Mouse (Mus musculus) macrophage (primary cell): ENCODE results near the gene Osbpl6. TPM values are rescaled to one million over a fixed set of nuclear protein-coding genes. Genes with fewer than 3 reads are reported as not detected.

Experiments used
- H3K27ac ChIP-seq: fragments of 350-480 bp; formaldehyde crosslinking; 2 replicates; pipeline ENCODE4 v1.9.0; 2021
- H3K36me3 ChIP-seq: fragments of 350-480 bp; formaldehyde crosslinking; 2 replicates; pipeline ENCODE4 v1.9.0; 2021; ENCODE audit errors: inconsistent target
- H3K4me3 ChIP-seq: fragments of 350-480 bp; formaldehyde crosslinking; 2 replicates; pipeline ENCODE4 v1.9.0; 2021; ENCODE audit errors: inconsistent target
- H3K79me2 ChIP-seq: fragments of 350-480 bp; formaldehyde crosslinking; 2 replicates; pipeline ENCODE4 v1.9.0; 2021; ENCODE audit errors: inconsistent target
- WGBS: methylation state at CpG from one replicate; pipeline ENCODE4 v1.1.7; 2026; ENCODE audit warnings: inconsistent platforms; ENCODE audit not compliant: missing documents; 5-methylcytosine and 5-hydroxymethylcytosine counted together
- polyA plus RNA-seq: library from polyadenylated mRNA; stranded (reverse); fragments of 250-400 nt; gene quantifications from 3 replicates; pipeline ENCODE4 v1.2.4, GENCODE M21; 2018; ENCODE audit warnings: inconsistent platforms

Gene Osbpl6
- polyA plus RNA-seq, 1 experiment from 2014 or later, result not detected

- Histone ChIP-seq H3K4me3 (no peak overlapping the region), H3K27ac (no peak overlapping the region), H3K79me2 (no peaks in the 10 kb centered on the region), H3K36me3 (no peaks in the 10 kb centered on the region)
- whole genome bisulfite sequencing, result 93% methylated on average over 5 of the region's 5 CpGs
Measured at GRCm38 (mm10) chr2:76542921-76543320, 136.6 kb downstream of the Osbpl6 start.

- Histone ChIP-seq H3K4me3 (no peak overlapping the region), H3K36me3 (no peaks in the 10 kb centered on the region), H3K27ac (no peak overlapping the region), H3K79me2 (no peaks in the 10 kb centered on the region)
- 86% methylated on average over 8 of the region's 8 CpGs for WGBS
Measured at GRCm38 (mm10) chr2:76545539-76545938, 139.2 kb downstream of the Osbpl6 start.

DNA sequence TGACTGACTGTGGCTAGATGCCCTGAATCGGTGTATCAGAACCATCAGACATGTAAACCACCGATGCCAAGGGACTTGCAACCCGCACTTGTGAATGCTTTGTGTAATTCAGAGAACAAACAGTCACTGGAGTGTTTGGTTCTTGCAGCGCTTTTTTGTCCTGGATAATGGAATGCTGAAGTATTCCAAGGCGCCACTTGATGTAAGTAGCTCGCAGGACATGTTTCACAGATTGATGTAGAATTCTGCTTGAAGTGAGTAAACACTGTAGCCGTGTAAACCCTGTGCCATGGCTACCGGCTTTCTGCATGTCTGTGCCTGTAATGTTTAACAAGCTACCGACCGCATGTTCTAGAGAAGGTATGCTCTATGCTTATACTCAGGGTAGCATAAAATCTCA is 141.9 kb downstream of the Osbpl6 start:
- H3K4me3 ChIP-seq, result no peak overlapping the region
- 92% methylated on average over 10 of the region's 10 CpGs for WGBS
- no peak overlapping the region for H3K27ac ChIP-seq
- H3K36me3 ChIP-seq, result no peaks in the 10 kb centered on the region
- no peaks in the 10 kb centered on the region for H3K79me2 ChIP-seq

DNA sequence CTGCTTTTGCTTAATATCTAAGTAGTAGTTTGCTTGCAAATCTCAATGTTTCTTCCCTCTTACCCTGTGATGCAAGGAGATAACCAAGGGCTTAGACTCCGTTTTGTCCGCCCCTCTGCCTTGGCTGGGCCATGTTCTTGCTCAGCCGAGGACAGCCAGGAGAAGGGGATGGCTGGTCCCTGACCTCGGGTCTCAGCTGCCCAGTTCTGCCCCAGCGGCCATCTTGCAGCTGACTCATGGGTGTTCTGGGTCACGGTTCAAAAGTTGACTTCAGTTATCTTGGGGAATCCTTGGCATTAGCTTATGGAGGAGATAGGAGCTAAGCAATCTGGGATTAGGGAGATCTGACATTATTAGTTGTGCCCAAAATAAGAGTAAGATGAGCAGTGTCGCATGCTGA is 142.5 kb downstream of the Osbpl6 start:
- Histone ChIP-seq H3K79me2 (no peaks in the 10 kb centered on the region), H3K36me3 (no peaks in the 10 kb centered on the region), H3K27ac (no peak overlapping the region), H3K4me3 (no peak overlapping the region)
- WGBS, result 90% methylated on average over 7 of the region's 7 CpGs

- WGBS, result 90% methylated on average over 12 of the region's 12 CpGs
- H3K4me3 ChIP-seq, result no peak overlapping the region
- no peaks in the 10 kb centered on the region for H3K79me2 ChIP-seq
- H3K27ac ChIP-seq, result no peak overlapping the region
- H3K36me3 ChIP-seq, result no peaks in the 10 kb centered on the region
Measured at GRCm38 (mm10) chr2:76549316-76549715, 143.0 kb downstream of the Osbpl6 start.

DNA sequence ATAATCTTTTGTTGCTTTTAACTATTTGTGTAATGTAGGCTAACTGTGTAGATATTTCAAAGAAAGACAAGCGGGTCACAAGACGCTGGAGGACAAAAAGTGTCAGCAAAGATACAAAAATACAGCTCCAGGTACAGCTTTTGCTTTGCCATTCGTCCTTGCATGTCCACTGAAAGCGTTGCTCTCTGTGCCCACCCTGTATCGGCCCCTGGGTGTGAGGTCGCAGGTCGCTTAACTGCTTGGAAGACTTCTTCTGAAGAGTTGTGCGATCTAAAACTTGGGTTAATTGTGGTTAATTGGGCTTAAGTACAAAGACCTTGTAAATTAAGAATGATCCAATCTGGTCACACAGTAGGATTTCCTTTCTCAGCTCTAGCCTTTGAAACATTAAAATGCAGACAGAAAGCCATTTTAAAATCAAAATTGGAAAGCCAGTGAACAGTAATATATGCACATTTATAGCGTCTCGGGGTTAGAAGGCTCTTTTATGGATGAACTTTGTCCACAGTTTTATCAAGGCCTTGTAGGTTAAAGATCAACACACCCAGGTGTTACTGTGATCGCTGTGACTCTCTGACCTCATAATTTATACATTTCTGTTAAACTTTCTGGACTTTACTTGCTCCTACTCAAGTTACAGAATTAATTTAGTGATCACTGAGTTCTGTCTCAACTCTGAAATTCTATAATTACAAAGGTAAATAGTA is 149.7 kb downstream of the Osbpl6 start:
- 91% methylated on average over 11 of the region's 11 CpGs for WGBS
- Histone ChIP-seq H3K79me2 (no peaks in the 10 kb centered on the region), H3K27ac (no peak overlapping the region), H3K4me3 (no peak overlapping the region), H3K36me3 (no peaks in the 10 kb centered on the region)

DNA sequence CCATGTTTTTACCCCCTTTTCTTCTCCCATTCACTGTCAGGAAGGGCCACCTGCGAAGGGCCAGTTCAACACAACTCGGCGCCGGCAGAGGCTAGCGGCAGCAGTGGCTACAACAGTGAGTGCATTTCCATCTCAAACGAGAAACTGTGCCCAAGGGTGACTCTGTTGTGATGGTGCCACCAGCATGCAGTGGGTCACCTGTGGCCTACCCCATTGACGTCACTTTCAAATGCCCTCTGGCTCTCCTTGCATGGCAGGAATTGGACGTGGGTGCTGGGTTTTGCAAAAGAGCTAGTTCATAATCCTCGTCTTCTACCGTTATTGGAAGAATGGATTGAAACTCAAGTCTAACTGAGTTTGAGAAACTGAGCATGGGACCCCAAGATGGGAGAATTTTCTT is 153.8 kb downstream of the Osbpl6 start:
- 87% methylated on average over 10 of the region's 10 CpGs for WGBS
- no peak overlapping the region for H3K4me3 ChIP-seq

GRCm38 (mm10) chr2:76563862-76564261 is 157.6 kb downstream of the Osbpl6 start:
- Histone ChIP-seq H3K36me3 (no peaks in the 10 kb centered on the region), H3K79me2 (no peaks in the 10 kb centered on the region), H3K4me3 (no peak overlapping the region), H3K27ac (no peak overlapping the region)
- WGBS, result 95% methylated on average over 4 of the region's 4 CpGs

More for the DNA sequence above, 153.8 kb downstream of the Osbpl6 start:
- H3K27ac ChIP-seq, result no peak overlapping the region
- no peaks in the 10 kb centered on the region for H3K36me3 ChIP-seq
- no peaks in the 10 kb centered on the region for H3K79me2 ChIP-seq

- H3K36me3 ChIP-seq, result no peaks in the 10 kb centered on the region
- H3K79me2 ChIP-seq, result no peaks in the 10 kb centered on the region
- no peak overlapping the region for H3K27ac ChIP-seq
- H3K4me3 ChIP-seq, result no peak overlapping the region
- WGBS, result 21% methylated on average over 8 of the region's 8 CpGs
Measured at GRCm38 (mm10) chr2:76566933-76567551, 160.7 kb downstream of the Osbpl6 start.

GRCm38 (mm10) chr2:76571543-76571942 is 165.2 kb downstream of the Osbpl6 start:
- H3K79me2 ChIP-seq, result no peaks in the 10 kb centered on the region
- H3K27ac ChIP-seq, result no peak overlapping the region
- WGBS, result 60% methylated on average over 10 of the region's 10 CpGs
- H3K36me3 ChIP-seq, result no peaks in the 10 kb centered on the region
- H3K4me3 ChIP-seq, result no peak overlapping the region

DNA sequence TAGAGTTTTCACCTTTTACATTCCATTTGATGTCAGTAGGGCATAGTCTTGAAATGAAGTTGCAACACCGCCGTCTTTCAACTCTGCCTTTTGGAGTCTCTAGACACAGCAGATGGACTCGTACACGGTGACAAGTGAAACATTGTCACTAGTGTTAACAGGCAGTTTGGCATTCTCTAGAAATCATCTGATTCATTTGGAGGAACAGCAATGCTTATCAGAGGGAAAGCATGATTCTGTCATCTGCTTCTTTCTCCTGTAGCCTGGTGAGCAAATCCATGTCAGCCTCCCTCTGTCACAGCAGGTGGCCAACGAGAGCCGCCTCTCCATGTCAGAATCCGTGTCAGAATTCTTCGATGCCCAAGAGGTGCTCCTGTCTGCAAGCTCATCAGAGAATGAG is 172.6 kb downstream of the Osbpl6 start:
- WGBS, result 95% methylated on average over 8 of the region's 8 CpGs
- H3K27ac ChIP-seq, result no peak overlapping the region
- H3K36me3 ChIP-seq, result no peaks in the 10 kb centered on the region
- H3K79me2 ChIP-seq, result no peaks in the 10 kb centered on the region
- no peak overlapping the region for H3K4me3 ChIP-seq

DNA sequence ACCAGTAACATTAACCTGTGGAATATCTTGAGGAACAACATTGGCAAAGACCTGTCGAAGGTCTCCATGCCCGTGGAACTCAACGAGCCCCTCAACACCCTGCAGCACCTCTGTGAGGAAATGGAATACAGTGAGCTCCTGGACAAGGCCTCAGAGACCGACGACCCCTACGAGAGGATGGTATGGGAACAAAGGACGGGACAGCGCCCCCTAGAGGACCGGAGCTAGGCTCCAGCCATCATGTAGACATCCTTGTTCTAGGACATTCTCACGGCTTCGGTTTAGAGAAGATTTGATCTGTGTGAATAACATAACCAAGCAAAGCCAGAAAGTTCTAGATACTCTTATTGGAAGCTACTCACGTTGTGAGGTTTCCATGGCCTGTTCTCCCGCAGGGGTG is 178.8 kb downstream of the Osbpl6 start:
- 86% methylated on average over 13 of the region's 13 CpGs for WGBS
- Histone ChIP-seq H3K36me3 (no peaks in the 10 kb centered on the region), H3K27ac (no peak overlapping the region), H3K4me3 (no peak overlapping the region), H3K79me2 (no peaks in the 10 kb centered on the region)

DNA sequence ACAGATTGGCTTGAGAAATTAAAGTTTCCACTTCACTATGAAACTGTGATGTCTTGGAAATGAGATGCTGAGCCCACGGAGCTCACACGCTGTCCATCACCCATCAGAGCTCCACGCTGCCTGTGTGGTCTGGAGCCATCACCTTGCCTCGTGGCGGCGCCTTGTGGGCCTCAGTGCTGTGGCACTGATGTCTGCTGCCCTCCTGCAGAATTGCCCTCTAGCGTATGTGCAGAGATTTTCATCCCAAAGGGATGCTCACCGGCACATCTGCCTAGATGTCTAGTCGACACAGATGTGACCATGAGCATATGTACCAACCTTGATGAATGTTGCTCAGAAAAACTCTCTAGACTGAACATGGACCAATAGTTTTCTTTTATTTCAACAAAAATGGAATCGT is 180.6 kb downstream of the Osbpl6 start:
- 93% methylated on average over 10 of the region's 10 CpGs for WGBS
- no peak overlapping the region for H3K4me3 ChIP-seq

GRCm38 (mm10) chr2:76590221-76590620 is 183.9 kb downstream of the Osbpl6 start:
- 90% methylated on average over 7 of the region's 7 CpGs for WGBS
- Histone ChIP-seq H3K4me3 (no peak overlapping the region), H3K36me3 (no peaks in the 10 kb centered on the region)

More for the DNA sequence above, 180.6 kb downstream of the Osbpl6 start:
- no peaks in the 10 kb centered on the region for H3K36me3 ChIP-seq
- no peaks in the 10 kb centered on the region for H3K79me2 ChIP-seq
- H3K27ac ChIP-seq, result no peak overlapping the region

DNA sequence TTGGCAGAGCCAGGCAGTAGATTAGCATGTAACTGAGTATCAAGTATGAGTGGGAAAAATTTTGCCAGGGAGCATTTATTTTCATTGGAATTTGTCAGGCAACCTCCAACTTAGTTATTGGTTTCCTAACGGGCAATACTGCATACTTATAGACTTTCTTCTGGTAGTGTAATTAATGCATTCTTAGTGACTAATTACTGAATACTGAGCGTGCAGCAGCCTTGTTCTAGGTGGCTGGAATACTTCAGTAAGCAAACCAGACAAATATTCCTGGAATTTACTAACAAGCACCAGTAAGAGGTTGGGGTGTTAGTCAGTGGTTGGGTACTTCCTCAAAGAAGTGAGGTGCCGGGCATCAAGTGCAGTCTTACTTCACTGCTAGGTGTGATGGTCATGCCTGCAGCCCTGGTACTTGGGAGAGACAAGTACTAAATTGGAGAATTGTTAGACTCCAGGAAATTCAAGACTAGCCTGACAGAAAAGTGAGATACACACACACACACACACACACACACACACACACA is 186.2 kb downstream of the Osbpl6 start:
- H3K27ac ChIP-seq, result no peak overlapping the region
- no peaks in the 10 kb centered on the region for H3K36me3 ChIP-seq
- H3K79me2 ChIP-seq, result no peaks in the 10 kb centered on the region
- WGBS, result 73% methylated on average over 3 of the region's 3 CpGs
- no peak overlapping the region for H3K4me3 ChIP-seq

More at GRCm38 (mm10) chr2:76590221-76590620, 183.9 kb downstream of the Osbpl6 start:
- no peak overlapping the region for H3K27ac ChIP-seq
- H3K79me2 ChIP-seq, result no peaks in the 10 kb centered on the region
